Mouse (Mus musculus) cortical plate, adult 2 months (tissue): ENCODE results near the gene Pkd1l1.

Source experiments
- CTCF ChIP-seq: fragments of 200-500 bp; IDR thresholded peaks from 2 replicates; pipeline ENCODE4 v1.5.1; 2011; ENCODE audit warnings: mild to moderate bottlenecking, control low read depth, low read length; ENCODE audit not compliant: insufficient read depth; ENCODE audit errors: extremely low read depth
- POLR2A ChIP-seq: fragments of 200-500 bp; IDR thresholded peaks from 2 replicates; pipeline ENCODE4 v1.6.1; 2011; ENCODE audit warnings: mild to moderate bottlenecking, low read length, control low read depth; ENCODE audit not compliant: insufficient read depth; ENCODE audit errors: extremely low read depth

GRCm38 (mm10) chr11:8957023-8957422 is 16.0 kb downstream of the Pkd1l1 start:
- TF ChIP-seq POLR2A (no peak), CTCF (peak; percentile 38)
